In genomic region chr1:169655256-169655655, GRCm38 (mm10) we compare ENCODE assay signal across 8 mouse cellular contexts. TPM values are rescaled to one million over a fixed set of nuclear protein-coding genes. Genes with fewer than 3 reads are reported as not detected.
DNase-seq lines count a peak whose midpoint lies in the region; ATAC-seq and TF ChIP-seq lines count a peak whose summit lies in the region.

Rgs5 (plus strand) TSS chr1:169655501.

- no peak for TF ChIP-seq CTCF in hindbrain, postnatal 0 days (IDR thresholded peaks at IDR 0.05; ENCODE audit: low read depth)

- no peaks in the 10 kb centered on the region for H3K4me1 ChIP-seq in hindbrain, postnatal 0 days (ENCODE audit: insufficient read depth, low read length)
- H3K4me1 ChIP-seq in limb, embryonic 10.5 days, result peaks cover 34% of the 10 kb centered on the region
- no peaks in the 10 kb centered on the region for H3K4me1 ChIP-seq in midbrain, embryonic 14.5 days (ENCODE audit: control insufficient read depth, insufficient read depth, low read length)

- intact Hi-C loops in gastrocnemius, postnatal 36 days (cut with DNase I), result no loop called here

- no peaks in the 10 kb centered on the region for H3K36me3 ChIP-seq in hindbrain, postnatal 0 days (ENCODE audit: insufficient read depth, low read length)
- no peaks in the 10 kb centered on the region for H3K36me3 ChIP-seq in limb, embryonic 10.5 days
- no peaks in the 10 kb centered on the region for H3K36me3 ChIP-seq in midbrain, embryonic 14.5 days (ENCODE audit: control insufficient read depth, insufficient read depth, low read length)

- ATAC-seq in hindbrain, postnatal 0 days, result peak; percentile 40; the same call in 1 of the 2 replicates
- ATAC-seq in midbrain, embryonic 14.5 days (ENCODE audit: low FRiP score, low TSS enrichment), result no peak

- H3K27ac ChIP-seq in hindbrain, postnatal 0 days, result no peak within 1 kb of the TSS
- H3K27ac ChIP-seq in limb, embryonic 10.5 days, result peak within 1 kb of the TSS; percentile 38; the same call in 1 of the 2 replicates
- no peak within 1 kb of the TSS for H3K27ac ChIP-seq in midbrain, embryonic 14.5 days (replicated peaks; ENCODE audit: low read depth, low read length)

- H3K4me2 ChIP-seq in hindbrain, postnatal 0 days (ENCODE audit: low read depth, low read length), result peak within 1 kb of the TSS; percentile 16; the same call in 1 of the 2 replicates
- 0 out of 2 replicates have a peak within 1 kb of the TSS, but pooled peaks have one; percentile 18 for H3K4me2 ChIP-seq in midbrain, embryonic 14.5 days (ENCODE audit: low read length)

- no peaks in the 10 kb centered on the region for H3K9me3 ChIP-seq in hindbrain, postnatal 0 days (ENCODE audit: low read length)
- no peaks in the 10 kb centered on the region for H3K9me3 ChIP-seq in limb, embryonic 10.5 days (replicated peaks)
- no peaks in the 10 kb centered on the region for H3K9me3 ChIP-seq in midbrain, embryonic 14.5 days (ENCODE audit: control insufficient read depth, low read length)

- peak; percentile 14 to 15 for DNase-seq in layer of hippocampus, adult 8-10 months (ENCODE audit: low spot score in 2 of 2)
- DNase-seq in layer of hippocampus, adult 11-12 months (ENCODE audit: low spot score), result no peak
- no peak for DNase-seq in gastrocnemius, postnatal 36 days
- peak; percentile 40 for DNase-seq in hindbrain, postnatal 0 days (ENCODE audit: low spot score)
- peak; percentile 50 for DNase-seq in limb, embryonic 10.5 days (ENCODE audit: low spot score)
- DNase-seq in midbrain, embryonic 14.5 days, result peak; percentile 37
- DNase-seq in c-Kit-positive CD71-positive TER-119-positive erythroid progenitor cells, embryonic 14.5 days (ENCODE audit: low spot score), result no peak
- DNase-seq in spleen, postnatal 4 days (ENCODE audit: low spot score in 2 of 2), result no peak

- WGBS in hindbrain, postnatal 0 days, result 27% methylated on average over 8 of the region's 8 CpGs
- 10% methylated on average over 8 of the region's 8 CpGs for WGBS in limb, embryonic 10.5 days
- WGBS in midbrain, embryonic 14.5 days, result 38% methylated on average over 8 of the region's 8 CpGs

- peak within 1 kb of the TSS; percentile 11; the same call in 1 of the 2 replicates for H3K4me3 ChIP-seq in hindbrain, postnatal 0 days (ENCODE audit: low read length)
- H3K4me3 ChIP-seq in limb, embryonic 10.5 days, result peak within 1 kb of the TSS; percentile 37
- H3K4me3 ChIP-seq in midbrain, embryonic 14.5 days (replicated peaks; ENCODE audit: low read depth, low read length), result no peak within 1 kb of the TSS

- no peaks in the 10 kb centered on the region for H3K27me3 ChIP-seq in hindbrain, postnatal 0 days (ENCODE audit: insufficient read depth, low read length)
- H3K27me3 ChIP-seq in limb, embryonic 10.5 days (ENCODE audit: low read depth, poor library complexity, severe bottlenecking), result no peaks in the 10 kb centered on the region
- no peaks in the 10 kb centered on the region for H3K27me3 ChIP-seq in midbrain, embryonic 14.5 days (ENCODE audit: control insufficient read depth, insufficient read depth, low read length)

- H3K9ac ChIP-seq in hindbrain, postnatal 0 days (replicated peaks; ENCODE audit: low read length), result no peak within 1 kb of the TSS
- no peak within 1 kb of the TSS for H3K9ac ChIP-seq in midbrain, embryonic 14.5 days (replicated peaks; ENCODE audit: low read length)

RNA-seq across cellular contexts. Expression of gene Rgs5, which starts in this region (rescaled TPM):
- total RNA-seq in layer of hippocampus, adult 8-10 months (2022), result 10 to 100 TPM; 45.9 to 53.6 (median 51.3) TPM
- 100 to 1,000 TPM; 158 to 167 TPM for total RNA-seq in gastrocnemius, postnatal 36 days (2021)
- total RNA-seq in hindbrain, postnatal 0 days (2014; rRNA removed), result 40.6 and 46.3 TPM in 2 replicates
- 15.6 and 17.1 TPM in 2 replicates for polyA plus RNA-seq in hindbrain, postnatal 0 days (2015; fragmentation: Nextera tagmentation; extraction: Ambion mirVana)
- polyA plus RNA-seq in limb, embryonic 10.5 days (2016; fragmentation: Nextera tagmentation; extraction: Ambion mirVana), result 1.1 and 1.4 TPM in 2 replicates
- polyA plus RNA-seq in midbrain, embryonic 14.5 days (2014; fragmentation: Nextera tagmentation; extraction: Ambion mirVana), result 17.8 and 22.0 TPM in 2 replicates

Comparison
In these comparisons a context has a peak if more than half of its experiments do, and no peak if none do; other contexts are left out.
1. DNase-seq: peak in layer of hippocampus, adult 8-10 months (2 of 2), hindbrain, postnatal 0 days (single experiment), limb, embryonic 10.5 days (single experiment) and midbrain, embryonic 14.5 days (single experiment); none in layer of hippocampus, adult 11-12 months (single experiment), gastrocnemius, postnatal 36 days (0 of 2), c-Kit-positive CD71-positive TER-119-positive erythroid progenitor cells, embryonic 14.5 days (single experiment) and spleen, postnatal 4 days (0 of 2).